Mouse (Mus musculus) retina, adult 2 months (tissue): ENCODE data around the gene Gm13290.
"Not testable (repeated sequence)": the region's sequence is repeated elsewhere in the genome, so short reads cannot be mapped to it uniquely, and the experiment has no call there.

ENCODE experiments used
- DNase-seq: peaks from one replicate; pipeline ENCODE4 v3.0.0-alpha.2; 2012; ENCODE audit warnings: low read depth, low spot score

Gene Gm13290

DNA sequence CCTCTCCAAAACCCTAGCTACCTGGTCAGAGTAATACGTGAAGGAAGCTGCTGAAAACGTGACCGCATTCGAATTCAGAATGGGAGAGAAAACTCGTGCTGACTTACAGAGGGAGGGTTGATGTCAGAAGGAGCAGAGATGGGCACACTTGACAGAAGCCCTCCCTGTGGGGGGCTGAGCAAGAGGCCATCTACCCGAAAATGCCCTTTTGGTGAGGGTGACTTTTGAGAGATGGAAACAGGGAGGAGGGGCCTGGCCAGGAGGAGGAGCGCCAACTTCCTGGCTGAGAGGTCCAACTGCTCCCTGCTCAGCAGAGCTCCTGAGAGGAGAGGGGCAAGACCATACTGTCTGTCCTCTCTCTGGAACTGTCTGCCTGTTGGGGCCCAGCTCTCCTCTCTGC is 8.2 kb downstream of the Gm13290 start, which contains the start of gene Ifnz:
Gene Ifnz, plus strand, starts transcription at position 301 of the 400 bp plus-strand sequence.
- not testable (repeated sequence) for DNase-seq

DNA sequence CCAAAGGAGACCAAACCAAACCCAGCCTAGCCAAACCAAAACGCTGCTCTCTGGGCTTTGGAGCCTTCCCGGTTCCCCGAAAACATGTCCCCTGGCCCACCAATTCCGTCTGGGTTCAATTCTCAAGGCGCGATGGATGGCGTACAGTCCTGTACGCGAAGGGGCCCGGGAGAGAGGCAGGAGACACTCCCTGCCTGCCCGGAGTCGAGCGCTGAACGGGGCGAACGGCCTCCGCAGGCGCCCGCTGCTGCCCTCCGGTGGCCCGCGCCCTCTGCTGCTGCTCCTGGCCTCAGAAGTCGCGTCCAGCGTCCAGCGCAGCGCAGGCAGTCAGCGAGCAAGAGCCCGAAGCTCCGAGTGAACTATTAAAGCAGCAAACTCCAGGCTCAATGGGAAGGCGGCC is 8.7 kb downstream of the Gm13290 start:
- DNase-seq: not testable (repeated sequence)

GRCm38 (mm10) chr4:88785409-88785808 is 11.8 kb downstream of the Gm13290 start, which contains the start of gene Gm13276:
TSS of gene Gm13276 (plus strand) at chr4:88785709.
- DNase-seq: not testable (repeated sequence)

DNA sequence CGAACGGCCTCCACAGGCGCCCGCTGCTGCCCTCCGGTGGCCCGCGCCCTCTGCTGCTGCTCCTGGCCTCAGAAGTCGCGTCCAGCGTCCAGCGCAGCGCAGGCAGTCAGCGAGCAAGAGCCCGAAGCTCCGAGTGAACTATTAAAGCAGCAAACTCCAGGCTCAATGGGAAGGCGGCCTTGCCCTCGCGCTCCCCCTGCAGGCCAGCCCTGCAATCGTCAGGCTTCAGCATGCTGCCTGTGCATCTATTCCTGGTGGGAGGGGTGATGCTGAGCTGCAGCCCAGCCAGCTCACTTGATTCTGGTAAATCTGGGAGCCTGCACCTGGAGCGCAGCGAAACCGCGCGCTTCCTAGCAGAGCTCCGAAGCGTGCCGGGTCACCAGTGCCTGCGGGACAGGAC is 14.8 kb downstream of the Gm13290 start, which contains the start of gene Gm13277:
Gene Gm13277, plus strand, starts transcription at position 231 of the 400 bp plus-strand sequence.
- DNase-seq: not testable (repeated sequence)

DNA sequence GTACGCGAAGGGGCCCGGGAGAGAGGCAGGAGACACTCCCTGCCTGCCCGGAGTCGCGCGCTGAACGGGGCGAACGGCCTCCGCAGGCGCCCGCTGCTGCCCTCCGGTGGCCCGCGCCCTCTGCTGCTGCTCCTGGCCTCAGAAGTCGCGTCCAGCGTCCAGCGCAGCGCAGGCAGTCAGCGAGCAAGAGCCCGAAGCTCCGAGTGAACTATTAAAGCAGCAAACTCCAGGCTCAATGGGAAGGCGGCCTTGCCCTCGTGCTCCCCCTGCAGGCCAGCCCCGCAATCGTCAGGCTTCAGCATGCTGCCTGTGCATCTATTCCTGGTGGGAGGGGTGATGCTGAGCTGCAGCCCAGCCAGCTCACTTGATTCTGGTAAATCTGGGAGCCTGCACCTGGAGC is 17.6 kb downstream of the Gm13290 start, which contains the start of gene Gm13278:
Gene Gm13278, plus strand, starts transcription at position 301 of the 400 bp plus-strand sequence.
- DNase-seq: not testable (repeated sequence)

DNA sequence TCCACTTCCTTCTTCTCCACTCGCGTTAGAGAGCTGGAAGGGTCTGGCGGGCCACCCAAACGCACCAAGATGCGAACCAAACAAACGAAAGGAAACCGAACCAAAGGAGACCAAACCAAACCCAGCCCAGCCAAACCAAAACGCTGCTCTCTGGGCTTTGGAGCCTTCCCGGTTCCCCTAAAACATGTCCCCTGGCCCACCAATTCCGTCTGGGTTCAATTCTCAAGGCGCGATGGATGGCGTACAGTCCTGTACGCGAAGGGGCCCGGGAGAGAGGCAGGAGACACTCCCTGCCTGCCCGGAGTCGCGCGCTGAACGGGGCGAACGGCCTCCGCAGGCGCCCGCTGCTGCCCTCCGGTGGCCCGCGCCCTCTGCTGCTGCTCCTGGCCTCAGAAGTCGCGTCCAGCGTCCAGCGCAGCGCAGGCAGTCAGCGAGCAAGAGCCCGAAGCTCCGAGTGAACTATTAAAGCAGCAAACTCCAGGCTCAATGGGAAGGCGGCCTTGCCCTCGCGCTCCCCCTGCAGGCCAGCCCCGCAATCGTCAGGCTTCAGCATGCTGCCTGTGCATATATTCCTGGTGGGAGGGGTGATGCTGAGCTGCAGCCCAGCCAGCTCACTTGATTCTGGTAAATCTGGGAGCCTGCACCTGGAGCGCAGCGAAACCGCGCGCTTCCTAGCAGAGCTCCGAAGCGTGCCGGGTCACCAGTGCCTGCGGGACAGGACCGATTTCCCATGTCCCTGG is 20.5 kb downstream of the Gm13290 start, which contains the start of gene Gm13275:
Gene Gm13275, plus strand, starts transcription at position 552 of the 740 bp plus-strand sequence.
- DNase-seq: not testable (repeated sequence)

GRCm38 (mm10) chr4:88797097-88797496 is 23.5 kb downstream of the Gm13290 start, which contains the start of gene Gm13279:
TSS of gene Gm13279 (plus strand) at chr4:88797397.
- DNase-seq: not testable (repeated sequence)

GRCm38 (mm10) chr4:88799365-88799764 is 25.7 kb downstream of the Gm13290 start, which contains the start of gene Gm13285:
TSS of gene Gm13285 (plus strand) at chr4:88799665.
- not testable (repeated sequence) for DNase-seq

- DNase-seq: not testable (repeated sequence)
Observed at GRCm38 (mm10) chr4:88802954-88803353, 29.3 kb downstream of the Gm13290 start, which contains the start of gene Gm13287. TSS of gene Gm13287 (plus strand) at chr4:88803254.

DNA sequence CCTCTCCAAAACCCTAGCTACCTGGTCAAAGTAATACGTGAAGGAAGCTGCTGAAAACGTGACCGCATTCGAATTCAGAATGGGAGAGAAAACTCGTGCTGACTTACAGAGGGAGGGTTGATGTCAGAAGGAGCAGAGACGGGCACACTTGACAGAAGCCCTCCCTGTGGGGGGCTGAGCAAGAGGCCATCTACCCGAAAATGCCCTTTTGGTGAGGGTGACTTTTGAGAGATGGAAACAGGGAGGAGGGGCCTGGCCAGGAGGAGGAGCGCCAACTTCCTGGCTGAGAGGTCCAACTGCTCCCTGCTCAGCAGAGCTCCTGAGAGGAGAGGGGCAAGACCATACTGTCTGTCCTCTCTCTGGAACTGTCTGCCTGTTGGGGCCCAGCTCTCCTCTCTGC is 31.6 kb downstream of the Gm13290 start, which contains the start of gene Gm13288:
Gene Gm13288, plus strand, starts transcription at position 301 of the 400 bp plus-strand sequence.
- DNase-seq: not testable (repeated sequence)

DNA sequence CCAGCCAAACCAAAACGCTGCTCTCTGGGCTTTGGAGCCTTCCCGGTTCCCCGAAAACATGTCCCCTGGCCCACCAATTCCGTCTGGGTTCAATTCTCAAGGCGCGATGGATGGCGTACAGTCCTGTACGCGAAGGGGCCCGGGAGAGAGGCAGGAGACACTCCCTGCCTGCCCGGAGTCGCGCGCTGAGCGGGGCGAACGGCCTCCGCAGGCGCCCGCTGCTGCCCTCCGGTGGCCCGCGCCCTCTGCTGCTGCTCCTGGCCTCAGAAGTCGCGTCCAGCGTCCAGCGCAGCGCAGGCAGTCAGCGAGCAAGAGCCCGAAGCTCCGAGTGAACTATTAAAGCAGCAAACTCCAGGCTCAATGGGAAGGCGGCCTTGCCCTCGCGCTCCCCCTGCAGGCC is 32.1 kb downstream of the Gm13290 start:
- DNase-seq: not testable (repeated sequence)

GRCm38 (mm10) chr4:88815928-88816327 is 42.3 kb downstream of the Gm13290 start, which contains the start of gene Ifna7:
TSS of gene Ifna7 (plus strand) at chr4:88816228.
- DNase-seq: no peak

DNA sequence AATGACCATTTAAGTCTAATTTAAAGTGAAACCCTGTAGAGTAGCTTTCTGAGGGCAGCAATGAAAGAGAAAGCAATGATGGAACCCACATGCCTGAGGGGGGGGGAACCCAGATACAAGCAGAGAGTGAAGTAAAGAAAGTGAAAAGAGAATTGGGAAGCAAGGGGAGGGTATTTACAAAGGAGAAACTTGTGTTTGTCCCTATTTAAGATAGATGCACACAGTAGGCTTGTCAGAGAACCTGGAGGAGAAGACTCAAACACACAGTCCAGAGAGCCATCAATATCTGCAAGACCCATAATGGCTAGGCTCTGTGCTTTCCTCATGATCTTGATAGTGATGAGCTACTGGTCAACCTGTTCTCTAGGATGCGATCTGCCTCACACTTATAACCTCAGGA is 46.0 kb downstream of the Gm13290 start, which contains the start of gene Ifna11:
Gene Ifna11, plus strand, starts transcription at position 301 of the 400 bp plus-strand sequence.
- DNase-seq: no peak

DNA sequence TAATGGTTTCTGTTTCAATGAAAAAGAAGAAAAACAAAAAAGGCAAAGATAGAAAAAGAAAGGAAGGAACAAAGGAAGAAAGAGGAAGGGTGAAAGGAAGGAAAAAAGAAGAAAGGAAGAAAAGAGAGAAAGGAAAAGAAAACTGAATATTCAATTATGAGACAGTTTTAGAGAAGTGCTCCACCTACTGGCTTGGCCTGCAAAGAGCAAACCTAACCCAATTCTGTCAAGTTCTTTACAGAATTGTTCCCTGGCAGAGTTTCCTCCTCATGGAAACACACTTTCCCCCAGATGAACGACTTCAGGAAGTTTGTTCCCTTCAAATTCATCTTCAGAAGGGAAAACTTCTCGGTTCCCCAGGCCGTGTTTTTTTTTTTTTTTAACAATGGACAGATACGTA is 49.4 kb downstream of the Gm13290 start:
- no peak for DNase-seq
